Mouse (Mus musculus): Measurements from ENCODE around the gene Pspc1. TPM values are rescaled to one million over a fixed set of nuclear protein-coding genes. Genes with fewer than 3 reads are reported as not detected.

The Pspc1 gene
- polyA plus RNA-seq, 1 experiment from 2014 or later = 39.8 TPM

DNA sequence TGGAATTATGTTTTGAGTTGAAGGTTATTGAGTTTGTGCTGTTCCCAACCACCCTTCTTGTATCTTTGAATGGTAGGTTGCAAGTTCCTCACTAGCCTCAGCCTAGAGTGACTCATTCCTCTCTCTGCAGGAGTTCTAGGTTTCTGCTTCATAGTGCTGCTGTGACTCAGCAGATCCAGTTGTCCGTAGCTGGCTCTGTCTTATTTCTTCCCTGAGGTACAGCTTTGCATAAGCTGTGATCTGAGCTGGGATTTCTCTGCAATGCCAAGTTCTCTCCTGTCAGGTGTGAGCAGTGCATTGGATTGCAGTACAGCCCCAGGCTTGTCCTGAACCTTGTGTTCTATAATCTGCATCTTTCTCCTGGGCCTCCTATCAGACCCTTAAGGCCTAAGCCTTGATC is 88.3 kb downstream of the Pspc1 start:
- H3K4me1 ChIP-seq = no peaks in the 10 kb centered on the region
- H3K9me3 ChIP-seq (replicated peaks) = no peaks in the 10 kb centered on the region
- no peak overlapping the region for H3K4me3 ChIP-seq (replicated peaks)
- no peak overlapping the region for H3K27ac ChIP-seq (replicated peaks)
- H3K9ac ChIP-seq (replicated peaks) = no peak overlapping the region
- no peak overlapping the region for H3K4me2 ChIP-seq
- H3K36me3 ChIP-seq = peaks cover 84% of the 10 kb centered on the region
- ATAC-seq (ENCODE audit: low FRiP score) = no peak
- 81% methylated on average over 1 of the region's 1 CpGs for WGBS
- no peaks in the 10 kb centered on the region for H3K27me3 ChIP-seq (replicated peaks)

DNA sequence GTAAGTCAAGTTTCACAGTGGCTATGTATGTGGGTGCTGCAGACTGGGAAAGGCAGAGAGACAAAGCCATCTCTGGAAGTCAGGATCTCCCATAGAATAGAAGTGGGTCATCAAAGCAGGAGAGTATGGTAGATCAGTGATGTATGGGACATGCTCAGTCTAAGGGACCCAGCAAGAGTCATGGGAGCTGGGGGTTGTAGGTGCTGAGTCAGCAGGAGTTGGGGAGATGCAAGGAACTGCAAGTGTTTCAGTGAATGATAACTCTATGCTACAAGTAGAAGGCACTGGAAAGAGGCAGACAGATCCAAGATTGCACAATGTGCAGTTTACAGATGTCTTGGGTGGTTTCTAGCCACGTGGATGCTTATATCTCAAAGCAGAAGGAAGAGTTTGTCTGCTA is 89.0 kb downstream of the Pspc1 start:
- H3K9ac ChIP-seq (replicated peaks) = no peak overlapping the region
- no peak overlapping the region for H3K4me3 ChIP-seq (replicated peaks)
- ATAC-seq (ENCODE audit: low FRiP score) = no peak
- 97% methylated on average over 1 of the region's 1 CpGs for WGBS
- no peak overlapping the region for H3K4me2 ChIP-seq
- H3K9me3 ChIP-seq (replicated peaks) = no peaks in the 10 kb centered on the region
- H3K36me3 ChIP-seq = peaks cover 82% of the 10 kb centered on the region
- no peak overlapping the region for H3K27ac ChIP-seq (replicated peaks)
- H3K27me3 ChIP-seq (replicated peaks) = no peaks in the 10 kb centered on the region
- no peaks in the 10 kb centered on the region for H3K4me1 ChIP-seq

DNA sequence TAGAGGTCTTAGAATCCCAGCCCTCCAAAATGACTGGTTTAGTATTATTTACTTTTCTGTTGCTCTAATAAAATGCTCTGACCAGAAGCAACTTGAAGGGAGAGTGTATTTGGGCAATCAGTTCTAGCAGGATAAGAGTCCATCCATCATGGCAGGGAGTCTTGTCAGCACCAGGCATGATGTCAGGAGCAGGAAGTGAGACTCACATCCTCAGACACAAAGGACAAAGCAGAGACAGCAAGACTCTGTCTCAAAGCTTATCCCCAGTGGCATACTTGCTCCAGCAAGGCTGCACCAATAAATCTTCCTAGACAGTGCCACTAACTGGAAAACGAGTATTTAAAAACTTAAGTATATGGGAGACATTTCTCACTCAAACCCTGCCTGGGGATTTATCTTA is 92.7 kb downstream of the Pspc1 start:
- Histone ChIP-seq H3K36me3 (peaks cover 67% of the 10 kb centered on the region), H3K27me3 (replicated peaks) (no peaks in the 10 kb centered on the region), H3K9ac (replicated peaks) (no peak overlapping the region), H3K4me2 (no peak overlapping the region), H3K9me3 (replicated peaks) (no peaks in the 10 kb centered on the region), H3K4me3 (replicated peaks) (no peak overlapping the region), H3K27ac (replicated peaks) (no peak overlapping the region), H3K4me1 (no peaks in the 10 kb centered on the region)
- ATAC-seq (ENCODE audit: low FRiP score) = no peak
- 18% methylated on average over 1 of the region's 1 CpGs for whole genome bisulfite sequencing

Other genes with a start within 250 kb of the Pspc1 start
- 3.9 and 5.6 TPM in 2 replicates for gene Cenpj, start 202.9 kb downstream of the Pspc1 start, polyA plus RNA-seq (2015; fragmentation: Nextera tagmentation; extraction: Ambion mirVana)
- 0.95 and 2.5 TPM in 2 replicates for gene Parp4, start 202.7 kb downstream of the Pspc1 start, polyA plus RNA-seq (2015; fragmentation: Nextera tagmentation; extraction: Ambion mirVana)
- 37.1 and 44.3 TPM in 2 replicates for gene Mphosph8, start 110.1 kb downstream of the Pspc1 start, polyA plus RNA-seq (2015; fragmentation: Nextera tagmentation; extraction: Ambion mirVana)
- gene Zmym5, start 33.4 kb upstream of the Pspc1 start, polyA plus RNA-seq (2015; fragmentation: Nextera tagmentation; extraction: Ambion mirVana) = 29.8 and 31.7 TPM in 2 replicates
- 47.3 and 47.8 TPM in 2 replicates for gene Zmym2, start 108.3 kb upstream of the Pspc1 start, polyA plus RNA-seq (2015; fragmentation: Nextera tagmentation; extraction: Ambion mirVana)

Data from neural tube, embryonic 15.5 days (tissue).